Mouse (Mus musculus) kidney, adult 2 months (tissue): ENCODE measurements around the gene Arhgef16. TPM values are rescaled to one million over a fixed set of nuclear protein-coding genes. Genes with fewer than 3 reads are reported as not detected.
A peak's percentile ranks its signal among the peaks of the same experiment; 100 is the strongest.

Experiments used
- DNase-seq: peaks from one replicate; pipeline ENCODE4 v3.0.0; 2021
- H3K27ac ChIP-seq: fragments of 200-500 bp; 2 replicates; pipeline ENCODE4 v1.5.1; 2012; ENCODE audit warnings: low read depth, low read length, control low read depth, inconsistent platforms; ENCODE audit not compliant: insufficient read depth
- H3K27me3 ChIP-seq: fragments of 200-500 bp; replicated peaks from 2 replicates; pipeline ENCODE4 v1.6.1; 2012; ENCODE audit warnings: mild to moderate bottlenecking, moderate library complexity, low read length, inconsistent platforms; ENCODE audit not compliant: control insufficient read depth, insufficient read depth
- H3K36me3 ChIP-seq: fragments of 200-500 bp; 2 replicates; pipeline ENCODE4 v1.6.1; 2012; ENCODE audit warnings: mild to moderate bottlenecking, moderate library complexity, low read length, inconsistent platforms; ENCODE audit not compliant: control insufficient read depth, insufficient read depth
- H3K4me1 ChIP-seq: fragments of 200-500 bp; 2 replicates; pipeline ENCODE4 v1.6.1; 2011; ENCODE audit warnings: low read length; ENCODE audit not compliant: control insufficient read depth, insufficient read depth
- H3K4me3 ChIP-seq: fragments of 200-500 bp; 2 replicates; pipeline ENCODE4 v1.5.1; 2011; ENCODE audit warnings: mild to moderate bottlenecking, low read depth, low read length, control low read depth; ENCODE audit not compliant: insufficient read depth
- CTCF ChIP-seq: fragments of 200-500 bp; conservative IDR thresholded peaks from 2 replicates; pipeline ENCODE4 v1.5.1; 2011; ENCODE audit warnings: low read depth, mild to moderate bottlenecking, control low read depth, low read length, moderate library complexity, mixed read lengths; ENCODE audit not compliant: insufficient read depth, insufficient read length
- POLR2A ChIP-seq: fragments of 200-500 bp; IDR thresholded peaks from one replicate; pipeline ENCODE4 v1.6.1; 2011; ENCODE audit warnings: low read depth, low read length, control low read depth
- WGBS: fragments of 180-500 bp; shearing (Covaris S2); methylation state at CpG from one replicate; pipeline ENCODE4 v1.1.7; 2018; 5-methylcytosine and 5-hydroxymethylcytosine counted together
- polyA plus RNA-seq: library from polyadenylated mRNA; depleted of rRNA; stranded (reverse); fragments of >200 nt; gene quantifications from 2 replicates; pipeline ENCODE4 v1.2.3, GENCODE M21; 2012

The Arhgef16 gene
- polyA plus RNA-seq, 1 experiment = 58.6 TPM

DNA sequence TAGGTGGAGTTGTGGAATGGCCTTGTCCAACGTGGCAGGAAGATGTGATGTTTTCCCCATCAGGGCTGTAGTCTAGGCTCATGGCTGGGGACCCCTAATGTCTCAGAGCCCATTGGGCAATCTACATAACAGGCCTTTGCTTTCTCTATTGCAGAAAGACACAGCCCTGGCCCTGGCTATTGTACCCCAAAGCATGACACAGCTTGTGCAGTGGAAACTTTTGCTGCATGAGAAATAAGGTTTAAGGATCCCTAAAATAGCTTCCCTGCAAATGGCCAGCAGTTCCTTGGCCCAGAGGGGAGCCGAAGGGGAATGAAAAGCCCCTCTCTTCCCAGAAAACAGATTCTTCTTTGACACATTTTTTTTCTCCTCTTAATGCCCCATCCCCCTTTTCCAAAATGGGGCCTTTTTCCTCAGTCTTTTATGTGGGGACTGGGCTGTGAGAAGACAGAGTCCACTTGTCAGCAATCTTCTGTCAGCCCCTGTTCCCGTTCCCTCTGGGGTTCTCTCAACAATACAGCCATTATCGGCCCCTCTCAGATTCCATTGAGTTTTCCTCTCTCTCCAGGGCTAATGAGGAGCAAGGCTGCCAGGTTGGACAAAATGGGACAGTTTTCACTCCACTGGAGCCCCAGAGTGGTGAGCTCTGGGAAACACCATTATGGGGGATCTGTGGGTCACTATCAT, 11.6 kb upstream of the Arhgef16 start:
- no peak overlapping the region for H3K27ac ChIP-seq
- H3K36me3 ChIP-seq = no peaks in the 10 kb centered on the region
- no peaks in the 10 kb centered on the region for H3K4me1 ChIP-seq
- TF ChIP-seq POLR2A (no peak), CTCF (no peak)
- 67% methylated on average over 4 of the region's 4 CpGs for WGBS
- no peak overlapping the region for H3K4me3 ChIP-seq
- H3K27me3 ChIP-seq = no peaks in the 10 kb centered on the region
- DNase-seq = no peak

DNA sequence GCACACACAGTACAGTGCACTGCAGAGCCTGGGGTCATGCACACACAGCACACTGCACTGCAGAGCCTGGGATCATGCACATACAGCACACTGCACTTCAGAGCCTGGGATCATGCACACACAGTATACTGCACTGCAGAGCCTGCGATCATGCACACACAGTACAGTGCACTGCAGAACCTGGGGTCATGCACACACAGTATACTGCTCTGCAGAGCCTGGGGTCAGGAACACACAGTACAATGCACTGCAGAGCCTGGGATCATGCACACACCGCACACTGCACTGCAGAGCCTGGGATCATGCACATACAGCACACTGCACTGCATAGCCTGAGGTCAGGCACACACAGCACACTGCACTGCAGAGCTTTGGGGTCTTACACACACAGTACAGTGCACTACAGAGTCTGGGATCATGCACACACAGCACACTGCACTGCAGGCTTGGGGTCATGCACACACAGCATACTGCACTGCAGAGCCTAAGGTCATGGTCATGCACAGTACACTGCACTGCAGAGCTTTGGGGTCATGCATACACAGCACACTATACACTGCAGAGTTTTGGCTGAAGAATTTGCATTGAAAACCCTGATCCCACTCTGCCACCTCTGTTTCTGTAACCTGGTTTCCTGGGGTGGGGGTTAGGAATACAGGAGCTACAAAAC, 10.8 kb upstream of the Arhgef16 start:
- WGBS = 93% methylated on average over 2 of the region's 2 CpGs
- TF ChIP-seq POLR2A (no peak), CTCF (no peak)

DNA sequence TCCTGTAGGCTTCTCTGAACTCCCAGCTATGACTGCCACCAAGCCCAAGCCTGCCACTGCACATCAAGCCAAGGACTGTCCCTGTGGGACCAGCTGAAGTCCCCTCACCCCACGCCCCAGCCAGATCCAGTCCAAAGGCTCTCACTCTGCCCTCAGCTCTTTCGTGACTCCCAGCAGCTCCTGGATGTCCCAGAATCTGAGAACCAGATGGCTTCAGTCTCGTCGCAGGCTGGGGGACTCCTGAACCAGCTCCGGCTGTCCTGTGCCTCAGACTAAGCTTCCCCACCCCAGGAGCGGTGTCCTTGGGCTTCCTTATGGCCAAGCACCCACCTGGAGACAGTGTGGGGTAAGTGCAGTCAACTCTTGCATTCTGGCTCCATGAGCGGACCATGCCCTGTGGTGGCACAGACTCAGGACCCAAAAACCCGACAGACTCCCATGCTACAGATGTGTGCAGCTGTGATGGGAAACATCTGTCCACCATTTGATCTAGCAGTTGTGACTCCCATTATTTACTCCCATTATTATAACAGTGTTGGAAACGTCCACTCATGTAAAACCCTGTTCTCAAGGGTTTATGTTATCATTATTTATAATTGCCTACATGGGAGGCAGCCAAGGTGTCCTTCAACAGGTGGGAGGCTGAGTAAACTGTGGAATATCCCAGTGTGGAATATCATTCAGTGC, 9.2 kb upstream of the Arhgef16 start:
- TF ChIP-seq POLR2A = no peak
- no peak for TF ChIP-seq CTCF
- no peak for DNase-seq
- Histone ChIP-seq H3K4me1 (no peaks in the 10 kb centered on the region), H3K36me3 (no peaks in the 10 kb centered on the region), H3K4me3 (no peak overlapping the region), H3K27ac (no peak overlapping the region), H3K27me3 (no peaks in the 10 kb centered on the region)
- WGBS = 66% methylated on average over 9 of the region's 9 CpGs

More for the DNA sequence above, 10.8 kb upstream of the Arhgef16 start:
- Histone ChIP-seq H3K27ac (no peak overlapping the region), H3K27me3 (no peaks in the 10 kb centered on the region), H3K4me1 (no peaks in the 10 kb centered on the region), H3K36me3 (no peaks in the 10 kb centered on the region), H3K4me3 (no peak overlapping the region)
- DNase-seq = no peak

- no peak for DNase-seq
- no peaks in the 10 kb centered on the region for H3K36me3 ChIP-seq
- H3K4me3 ChIP-seq = no peak overlapping the region
- H3K4me1 ChIP-seq = no peaks in the 10 kb centered on the region
- WGBS = 53% methylated on average over 2 of the region's 2 CpGs
- no peak overlapping the region for H3K27ac ChIP-seq
- no peaks in the 10 kb centered on the region for H3K27me3 ChIP-seq
- TF ChIP-seq CTCF (no peak), POLR2A (no peak)
These were observed 7.7 kb upstream of the Arhgef16 start for GRCm38 (mm10) chr4:154309131-154309530.

DNA sequence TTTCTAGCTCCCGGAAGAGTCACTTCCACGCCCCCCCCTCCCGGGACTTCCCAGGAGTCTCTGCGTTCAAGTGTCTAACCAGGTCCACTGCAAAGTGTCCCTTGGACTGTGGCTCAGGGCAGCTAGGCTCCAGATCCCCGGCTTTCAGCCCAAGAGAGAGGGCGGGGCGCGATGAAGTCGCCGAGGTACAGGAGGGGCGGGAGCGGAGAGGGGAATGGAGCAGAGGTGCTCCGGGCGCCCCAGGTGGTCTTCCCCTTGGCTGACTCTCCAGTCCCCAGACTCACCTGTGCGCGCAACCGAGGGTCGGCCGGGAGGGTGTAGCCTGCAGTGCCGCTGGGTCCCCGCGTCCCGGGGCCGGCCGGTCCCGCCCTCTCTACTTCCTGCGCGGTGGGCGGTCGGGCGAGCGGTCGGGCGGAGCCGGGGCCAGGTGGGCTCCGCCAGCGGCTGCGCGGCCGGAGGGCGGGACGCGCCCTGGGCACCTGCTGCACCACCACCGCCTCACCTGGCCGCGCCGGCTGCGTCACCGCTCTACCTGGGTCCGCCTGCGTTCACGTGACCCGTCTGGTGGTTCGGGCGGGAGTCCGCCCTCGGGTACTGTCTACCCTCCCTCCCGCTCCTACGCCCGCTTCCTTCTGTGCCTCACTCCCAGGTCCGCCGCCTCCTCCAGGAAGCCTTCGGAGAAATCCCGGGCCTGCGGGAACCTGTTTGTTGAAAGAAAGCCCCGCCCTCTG, 1.8 kb downstream of the Arhgef16 start:
- WGBS = 1% methylated on average over 56 of the region's 66 CpGs
- peaks cover 21% of the 10 kb centered on the region for H3K4me1 ChIP-seq
- TF ChIP-seq POLR2A = no peak
- no peak for TF ChIP-seq CTCF
- H3K4me3 ChIP-seq = peak overlapping the region; percentile 73
- no peaks in the 10 kb centered on the region for H3K36me3 ChIP-seq
- peak; percentile 93 for DNase-seq
- H3K27me3 ChIP-seq = no peaks in the 10 kb centered on the region
- peak overlapping the region; percentile 85 for H3K27ac ChIP-seq

- Histone ChIP-seq H3K4me1 (peaks cover 31% of the 10 kb centered on the region), H3K27me3 (no peaks in the 10 kb centered on the region), H3K27ac (peak overlapping the region; percentile 70), H3K4me3 (peak overlapping the region; percentile 30), H3K36me3 (no peaks in the 10 kb centered on the region)
- DNase-seq = peak; percentile 91
- 29% methylated on average over 9 of the region's 9 CpGs for WGBS
- TF ChIP-seq POLR2A (no peak), CTCF (no peak)
These were observed 3.7 kb downstream of the Arhgef16 start for GRCm38 (mm10) chr4:154297761-154298160.
